Mouse (Mus musculus) frontal cortex, adult (tissue): Measurements from ENCODE around the gene Spout1.
"Not testable (repeated sequence)": the region's sequence is repeated elsewhere in the genome, so short reads cannot be mapped to it uniquely, and the experiment has no call there.

Experiments used
- ATAC-seq: cut with Nextera tagmentation; 2 replicates; pipeline ENCODE4 v1.9.2; 2017; ENCODE audit warnings: mild to moderate bottlenecking, moderate library complexity, mixed read lengths; ENCODE audit not compliant: low TSS enrichment

Spout1 gene

DNA sequence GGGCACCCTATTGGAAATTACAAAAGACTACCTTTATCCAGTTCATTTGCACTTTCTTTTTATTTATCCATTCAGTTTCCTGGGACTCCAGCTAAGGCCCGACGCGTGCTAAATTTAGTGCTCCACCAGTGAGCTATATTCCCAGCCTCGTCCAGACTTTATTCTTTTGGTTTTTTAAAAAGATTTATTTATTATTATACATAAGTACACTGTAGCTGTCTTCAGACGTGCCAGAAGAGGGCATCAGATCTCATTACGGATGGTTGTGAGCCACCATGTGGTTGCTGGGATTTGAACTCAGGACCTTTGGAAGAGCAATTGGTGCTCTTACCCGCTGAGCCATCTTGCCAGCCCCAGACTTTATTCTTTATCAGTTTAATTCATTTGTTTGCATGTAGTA is 452 bp upstream of the Spout1 start:
- not testable (repeated sequence) for ATAC-seq

DNA sequence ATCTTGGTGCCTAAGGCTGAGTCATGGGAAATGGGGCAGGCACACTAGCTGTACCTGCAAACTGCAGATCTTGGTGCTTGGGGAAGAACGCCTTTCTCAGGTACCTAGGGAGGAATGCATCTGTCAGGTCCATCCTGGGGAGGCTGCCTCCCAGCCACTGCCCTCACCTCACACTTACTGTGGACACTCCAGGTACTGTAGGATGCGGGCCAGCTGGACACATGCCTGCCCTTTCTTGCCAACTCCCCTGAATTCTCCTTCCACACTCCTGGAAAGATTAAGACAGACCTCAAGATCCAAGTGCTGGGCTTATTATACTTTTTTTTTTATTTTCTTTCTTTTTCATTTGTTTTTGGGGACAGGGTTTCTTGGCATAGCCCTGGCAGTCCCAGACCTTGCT is 1.7 kb downstream of the Spout1 start:
- no peak for ATAC-seq

DNA sequence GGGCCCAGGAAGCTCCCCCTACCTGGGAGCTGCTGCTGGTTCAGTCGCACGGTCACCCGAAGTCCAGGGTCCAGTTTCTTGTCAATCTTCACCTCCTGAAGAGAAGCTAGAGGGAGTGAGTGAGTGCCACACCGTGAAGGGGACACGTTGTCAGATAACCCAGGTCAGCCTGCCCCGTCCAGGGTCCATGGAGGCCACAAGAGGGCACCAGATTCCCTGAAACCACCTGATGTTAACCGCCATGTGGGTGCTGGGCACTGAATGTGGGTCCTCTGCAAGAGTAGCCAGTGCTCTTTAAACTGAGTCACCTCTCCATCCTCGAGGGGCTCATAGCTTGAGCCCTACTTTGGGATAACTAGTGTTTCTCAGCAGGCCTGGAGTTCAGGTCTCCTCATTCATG is 2.4 kb downstream of the Spout1 start:
- ATAC-seq: no peak

DNA sequence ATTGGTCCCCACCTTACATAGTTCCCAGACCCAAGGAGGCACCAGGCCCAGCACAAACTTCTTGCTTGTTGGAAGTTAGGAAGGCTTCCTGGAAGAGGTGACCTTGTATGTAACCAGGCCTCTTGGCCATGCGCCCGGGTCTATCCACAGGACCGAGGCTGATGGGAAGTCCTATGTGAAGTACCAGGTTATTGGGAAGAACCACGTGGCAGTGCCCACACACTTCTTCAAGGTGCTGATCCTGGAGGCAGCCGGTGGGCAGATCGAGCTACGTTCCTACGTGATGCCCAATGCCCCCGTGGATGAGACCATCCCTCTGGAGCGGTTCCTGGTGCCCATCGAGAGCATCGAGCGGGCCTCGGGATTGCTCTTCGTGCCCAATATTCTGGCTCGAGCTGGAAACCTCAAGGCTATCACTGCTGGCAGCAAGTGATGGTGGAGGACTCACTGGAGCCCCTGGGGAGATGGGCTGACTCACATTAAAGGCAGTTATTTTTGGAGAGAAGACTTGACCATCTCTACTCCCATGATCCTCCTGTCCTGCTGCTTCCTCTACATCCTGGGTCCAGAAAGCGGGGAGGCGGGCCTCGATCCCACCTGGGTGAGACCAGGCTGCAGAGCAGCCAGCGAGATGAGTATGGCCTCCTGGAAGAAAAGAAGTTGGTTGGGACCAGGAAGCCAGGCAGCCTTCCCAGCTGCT is 4.6 kb downstream of the Spout1 start:
- no peak for ATAC-seq

DNA sequence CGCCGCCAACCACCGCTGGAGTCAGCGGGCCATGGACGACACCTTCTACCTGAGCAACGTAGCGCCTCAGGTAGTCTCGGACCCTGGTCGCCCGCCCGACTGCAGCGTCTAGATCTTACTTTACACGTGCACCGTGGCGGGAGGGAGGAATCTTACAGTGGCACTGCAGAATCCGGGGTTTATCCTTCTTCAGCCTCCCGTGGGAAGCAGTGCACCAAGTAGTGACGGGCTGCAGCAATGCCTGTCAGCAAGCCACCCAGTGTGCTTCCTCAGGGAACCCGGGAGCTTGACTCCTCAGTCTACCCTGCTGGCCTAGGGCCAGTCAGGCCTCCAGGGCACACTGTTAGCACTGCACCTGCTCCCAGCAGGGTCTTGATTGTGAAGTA is 6.3 kb downstream of the Spout1 start:
- peak; percentile 41; the same call in 1 of the 2 replicates for ATAC-seq

DNA sequence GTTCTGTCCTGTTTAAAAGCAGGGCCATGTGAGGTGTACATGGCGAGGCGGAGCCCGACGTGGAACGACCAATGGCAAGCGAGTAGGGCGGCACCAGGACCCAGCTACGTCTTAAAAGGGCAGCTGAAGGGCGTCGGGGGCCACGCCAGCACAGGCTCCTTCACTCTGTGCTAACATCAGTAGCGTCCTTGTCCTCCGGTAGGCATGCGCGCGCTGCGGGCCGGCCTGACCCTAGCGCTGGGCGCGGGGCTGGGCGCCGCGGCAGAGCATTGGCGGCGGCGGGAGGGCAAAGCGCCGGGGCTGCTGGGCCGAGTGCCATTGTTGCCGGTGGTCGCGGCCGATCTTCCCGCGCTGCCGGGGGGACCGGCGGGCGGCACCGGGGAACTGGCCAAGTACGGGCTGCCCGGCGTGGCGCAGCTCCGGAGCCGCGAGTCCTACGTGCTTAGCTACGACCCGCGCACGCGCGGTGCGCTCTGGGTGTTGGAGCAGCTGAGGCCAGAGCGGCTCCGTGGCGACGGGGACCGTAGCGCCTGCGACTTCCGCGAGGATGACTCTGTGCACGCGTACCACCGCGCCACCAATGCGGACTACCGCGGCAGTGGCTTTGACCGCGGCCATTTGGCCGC is 6.8 kb downstream of the Spout1 start, which contains the start of gene Endog:
Endog (plus strand) TSS at position 123 of the 626 bp plus-strand sequence.
- ATAC-seq: peak; percentile 95

DNA sequence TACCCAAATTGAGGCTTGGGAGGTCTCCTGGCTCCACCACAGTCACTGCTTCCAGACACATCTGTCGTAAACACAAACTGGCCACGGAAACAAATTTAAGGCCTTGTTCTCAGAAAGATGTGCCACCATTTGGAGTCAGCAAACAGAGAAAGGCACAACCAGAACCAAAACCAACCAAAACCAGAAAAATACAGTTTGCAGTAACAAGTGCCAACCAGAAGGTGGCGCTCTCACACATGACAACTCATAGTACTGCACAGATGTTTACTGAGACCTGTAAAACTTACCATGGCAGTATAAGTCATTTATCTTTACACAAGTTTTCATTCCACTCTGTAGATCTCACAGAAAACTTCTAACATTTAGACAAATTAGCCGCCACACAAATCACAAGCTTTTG is 11.6 kb downstream of the Spout1 start:
- no peak for ATAC-seq

DNA sequence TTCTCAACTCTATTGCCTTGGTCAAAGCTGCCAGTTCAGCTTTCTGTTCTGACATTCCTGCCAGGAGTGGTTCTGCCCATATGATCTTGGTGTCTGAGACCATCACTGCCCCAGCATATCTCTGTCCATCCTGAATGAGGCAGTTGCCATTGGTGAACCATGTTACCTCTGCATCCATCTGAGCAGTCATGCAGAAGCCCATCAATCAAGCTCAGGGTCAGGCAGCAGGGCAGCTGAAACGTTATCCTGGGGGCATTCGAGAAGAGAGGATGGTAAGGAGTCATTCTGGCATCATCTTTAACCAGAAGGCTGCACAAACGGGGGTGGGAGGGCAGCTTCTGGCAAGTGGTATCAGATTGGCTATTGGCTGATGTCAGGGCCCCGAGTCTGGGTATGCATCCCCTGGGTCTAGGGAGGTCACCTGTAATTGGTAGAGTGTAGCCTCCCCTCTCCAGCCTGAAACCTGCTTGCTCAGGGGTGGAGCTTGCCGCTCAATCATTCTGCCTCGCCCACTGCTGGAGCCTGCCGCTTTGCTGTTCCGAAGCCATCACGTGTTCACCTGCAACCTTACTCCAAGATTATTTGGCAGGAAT is 13.8 kb downstream of the Spout1 start:
- no peak for ATAC-seq

DNA sequence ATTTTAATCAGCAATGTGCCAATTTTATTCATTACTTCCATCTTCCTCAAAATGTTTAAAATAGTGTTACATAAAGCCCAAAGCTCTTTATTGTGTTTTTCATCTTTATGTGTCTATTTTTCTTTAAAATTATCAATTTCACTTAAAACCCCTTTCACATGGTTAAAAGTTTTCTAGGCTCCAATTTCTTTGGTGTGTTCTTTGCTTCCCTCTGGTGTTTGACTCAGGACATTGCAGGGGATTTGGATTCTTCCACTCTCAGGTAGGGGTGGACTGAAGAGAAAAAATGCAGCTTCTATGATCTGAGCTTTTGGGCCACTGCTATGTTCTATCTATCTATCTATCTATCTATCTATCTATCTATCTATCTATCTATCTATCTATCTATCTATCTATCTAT is 16.4 kb downstream of the Spout1 start:
- no peak for ATAC-seq

DNA sequence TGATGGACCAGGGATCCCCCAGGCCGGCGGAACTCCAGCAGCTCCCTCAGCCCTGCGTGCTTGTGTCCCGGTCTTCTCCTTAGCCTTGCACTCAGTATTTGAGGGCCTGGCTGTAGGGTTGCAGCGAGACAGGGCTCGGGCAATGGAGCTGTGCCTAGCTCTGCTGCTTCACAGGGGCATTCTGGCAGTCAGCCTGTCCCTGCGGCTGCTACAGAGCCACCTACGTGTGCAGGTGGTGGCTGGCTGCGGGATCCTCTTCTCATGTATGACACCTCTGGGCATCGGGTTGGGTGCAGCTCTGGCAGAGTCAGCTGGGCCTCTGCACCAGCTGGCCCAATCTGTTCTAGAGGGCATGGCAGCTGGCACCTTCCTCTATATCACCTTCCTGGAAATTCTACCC is 18.4 kb downstream of the Spout1 start:
- peak; percentile 70; the same call in 1 of the 2 replicates for ATAC-seq

DNA sequence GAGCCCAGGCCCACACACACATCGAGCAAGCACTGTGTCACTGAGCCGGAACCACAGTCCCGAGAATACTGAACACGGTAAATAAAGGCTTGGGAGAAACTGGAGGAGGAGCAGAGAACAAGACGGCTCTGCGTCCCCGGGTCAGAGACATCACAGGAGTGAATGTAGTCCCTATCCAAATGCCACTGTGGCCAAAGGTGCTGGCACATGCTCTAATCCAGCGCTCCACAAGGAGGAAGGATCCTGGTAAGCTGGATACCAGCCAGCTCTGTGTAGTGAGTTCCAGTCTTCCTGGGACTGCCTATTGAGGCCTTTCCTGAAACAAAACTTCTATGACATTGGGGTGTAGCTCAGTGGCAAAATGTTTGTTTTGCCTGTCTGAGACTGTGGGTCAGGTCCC is 25.6 kb downstream of the Spout1 start:
- no peak; the same call in 1 of the 2 replicates for ATAC-seq

DNA sequence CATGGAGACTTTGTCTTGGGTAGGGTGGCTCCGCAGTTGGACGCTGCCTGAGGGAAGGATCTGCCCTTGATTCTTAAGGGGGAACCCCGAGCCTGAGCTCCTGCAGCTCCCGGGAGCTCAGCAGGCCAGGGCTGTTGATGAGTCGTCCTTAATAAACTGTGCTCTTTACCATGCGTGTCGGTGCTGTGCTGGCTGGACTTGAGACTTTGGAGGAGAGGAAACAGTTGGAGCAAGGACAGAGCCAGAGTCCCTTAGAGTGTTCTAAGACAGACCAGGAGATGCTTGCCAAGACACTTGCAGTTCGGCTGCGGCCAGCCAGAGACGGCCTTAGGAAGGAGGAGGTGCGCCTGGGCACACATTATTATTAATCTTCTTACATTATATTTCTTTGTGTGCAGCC is 26.4 kb downstream of the Spout1 start:
- no peak for ATAC-seq

DNA sequence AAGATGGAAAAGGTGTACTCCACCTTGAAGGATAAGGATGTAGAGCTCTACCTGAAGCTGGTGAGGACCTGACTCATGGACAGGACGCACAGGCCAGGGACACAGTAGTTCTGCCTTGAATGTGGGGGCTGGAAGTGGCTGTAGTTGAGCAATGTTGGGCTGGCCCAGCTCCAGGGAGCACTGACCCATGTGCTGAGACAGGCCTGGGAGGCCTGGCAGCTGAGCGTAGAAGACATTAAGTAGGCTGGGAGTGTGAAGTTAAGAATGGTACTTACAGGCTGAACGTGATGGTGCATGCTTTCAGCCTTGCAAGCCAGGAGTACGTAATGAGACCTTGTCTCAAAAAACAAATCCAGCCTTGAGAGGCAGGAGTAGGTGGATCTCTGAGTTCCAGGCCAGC is 30.8 kb downstream of the Spout1 start:
- no peak for ATAC-seq

DNA sequence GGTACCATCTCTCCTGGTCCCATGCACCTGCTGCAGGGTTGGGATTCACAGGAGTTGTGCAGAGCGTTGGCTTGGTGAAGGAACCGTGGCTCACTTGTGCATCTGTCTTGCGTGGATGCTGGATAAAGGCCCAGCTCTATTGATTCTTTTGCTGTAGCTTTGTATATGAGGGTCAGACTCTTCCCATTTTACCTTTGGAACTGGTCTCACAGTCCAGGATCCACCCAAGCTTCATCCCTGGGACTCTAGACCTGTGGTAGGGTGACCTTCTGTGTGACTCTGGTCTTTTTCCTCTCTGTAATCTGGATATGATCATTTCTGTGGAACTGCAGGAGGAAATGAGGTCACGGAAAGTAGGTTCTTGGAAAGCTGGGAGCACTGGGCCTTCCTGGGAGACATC is 33.8 kb downstream of the Spout1 start:
- ATAC-seq: no peak

DNA sequence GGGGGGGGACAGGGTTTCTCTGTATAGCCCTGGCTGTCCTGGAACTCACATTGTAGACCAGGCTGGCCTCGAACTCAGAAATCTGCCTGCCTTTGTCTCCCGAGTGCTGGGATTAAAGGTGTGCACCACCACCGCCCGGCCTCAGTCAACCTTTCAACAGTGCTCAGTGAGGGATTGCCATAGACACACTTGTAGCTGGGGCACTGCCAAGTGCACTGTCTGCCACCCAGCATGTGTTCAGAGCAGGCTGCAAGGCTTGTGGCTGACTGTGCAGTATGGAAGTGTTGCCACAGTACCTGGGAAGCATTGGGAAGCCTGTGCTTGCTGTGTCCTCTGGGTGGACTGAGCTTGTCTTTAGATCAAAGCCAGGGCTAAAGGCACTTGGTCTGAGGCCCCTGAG is 38.2 kb downstream of the Spout1 start:
- not testable (repeated sequence) for ATAC-seq

DNA sequence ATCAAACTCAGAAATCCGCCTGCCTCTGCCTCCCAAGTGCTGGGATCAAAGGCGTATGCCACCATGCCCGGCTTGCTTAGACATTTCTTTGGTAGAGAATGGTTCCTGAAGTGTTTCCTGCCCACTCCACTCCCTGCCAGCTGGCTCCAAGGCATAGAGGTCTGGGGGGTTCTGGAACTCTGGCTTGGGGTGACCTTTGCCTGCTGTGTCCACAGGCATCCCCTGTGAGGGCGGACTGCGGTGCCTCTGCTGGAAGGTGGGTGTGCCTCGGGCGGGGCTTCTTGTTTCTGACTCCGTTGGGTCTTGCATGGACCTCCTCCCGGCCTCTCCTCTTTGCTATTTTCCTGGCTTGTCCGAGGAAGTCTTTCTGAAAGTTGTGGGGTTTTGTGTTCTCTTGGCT is 41.8 kb downstream of the Spout1 start:
- ATAC-seq: no peak

DNA sequence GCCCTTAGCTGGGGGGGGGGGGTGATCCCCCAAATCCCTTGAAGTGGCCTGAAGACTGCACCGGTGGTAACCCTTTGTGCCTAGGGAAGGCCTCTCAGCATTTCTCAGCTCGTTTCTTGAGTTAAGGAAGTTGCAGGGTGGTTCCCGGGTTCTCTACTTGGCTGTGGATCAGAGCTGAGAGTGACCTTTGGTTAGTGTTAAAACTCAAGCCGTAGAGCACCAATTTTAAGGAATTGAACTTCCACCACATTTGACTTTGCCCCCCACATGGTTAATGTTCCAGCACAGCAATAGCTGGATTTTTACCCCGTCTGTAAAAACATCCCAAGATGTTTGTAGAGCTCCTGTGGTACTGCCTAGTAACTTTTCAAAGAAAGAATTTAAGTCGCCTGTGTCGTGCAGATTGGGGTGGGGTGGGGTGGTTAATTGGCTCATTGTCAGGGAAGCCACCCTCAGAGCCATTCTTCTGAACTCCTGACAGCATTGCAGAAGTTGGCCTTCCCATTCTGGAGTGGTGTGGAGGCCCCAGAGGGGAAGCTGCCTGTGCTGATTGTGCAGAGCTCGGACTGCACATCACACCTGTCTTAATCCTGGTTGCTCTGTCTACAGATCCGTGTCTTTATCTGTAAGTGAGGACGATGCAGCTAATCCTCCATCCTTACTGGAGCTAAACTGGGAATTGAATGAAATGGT is 43.2 kb downstream of the Spout1 start:
- ATAC-seq: no peak

DNA sequence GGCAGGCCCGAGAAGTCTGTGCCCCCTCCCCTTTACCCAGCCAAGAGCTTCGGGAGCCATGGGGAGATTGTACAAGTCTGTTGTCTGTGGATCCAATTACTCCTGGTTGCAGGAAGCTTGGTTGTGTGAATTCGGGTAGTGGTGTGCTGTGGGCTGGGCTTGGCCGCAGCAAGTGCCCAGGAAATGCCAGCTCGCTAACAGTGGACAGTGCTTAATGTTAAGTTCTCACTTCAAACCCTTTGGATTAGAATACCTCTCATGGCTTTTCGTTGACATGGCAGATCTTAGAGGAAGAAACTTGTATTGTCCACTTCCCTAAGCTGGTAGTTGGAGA is 43.9 kb downstream of the Spout1 start:
- ATAC-seq: no peak

DNA sequence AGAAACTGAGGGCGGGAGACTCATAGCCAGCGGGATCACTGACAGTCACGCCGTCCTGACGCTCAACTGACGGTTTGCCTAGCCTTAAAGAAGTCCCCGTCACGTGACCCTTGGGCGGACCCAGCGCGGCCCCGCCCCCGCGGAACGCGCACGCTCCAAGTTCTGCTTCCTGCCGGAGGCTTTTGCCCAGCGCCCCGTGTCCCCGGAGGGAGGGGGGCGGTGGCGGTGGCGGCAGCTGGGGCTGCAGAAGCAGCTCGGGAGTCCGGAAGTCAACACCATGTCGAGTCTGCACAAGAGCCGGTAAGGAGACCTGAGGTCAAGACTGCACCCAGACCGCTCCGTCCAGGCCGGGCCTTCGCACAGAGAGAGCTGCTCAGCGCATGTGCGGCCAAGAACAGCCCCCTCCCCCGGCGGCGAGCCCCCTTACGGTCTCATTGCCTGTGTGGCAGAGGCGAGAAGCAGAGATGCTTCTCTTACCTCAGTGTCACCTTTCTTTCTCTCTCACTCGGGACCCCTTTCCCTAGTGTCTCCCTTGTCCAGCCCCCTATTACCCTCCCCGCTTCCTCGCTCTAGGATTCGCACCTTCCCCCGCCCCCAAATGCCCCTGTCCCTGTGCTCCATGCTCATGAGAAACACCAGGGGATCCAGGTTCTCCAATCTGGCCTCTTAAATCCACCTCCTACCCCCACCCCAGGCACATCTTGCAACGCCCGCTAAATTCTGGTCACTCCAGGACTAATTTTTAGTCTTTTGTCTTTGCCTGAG is 44.5 kb downstream of the Spout1 start, which contains the start of gene Tbc1d13:
Tbc1d13 (plus strand) TSS at position 134 of the 765 bp plus-strand sequence.
- ATAC-seq: peak; percentile 88

DNA sequence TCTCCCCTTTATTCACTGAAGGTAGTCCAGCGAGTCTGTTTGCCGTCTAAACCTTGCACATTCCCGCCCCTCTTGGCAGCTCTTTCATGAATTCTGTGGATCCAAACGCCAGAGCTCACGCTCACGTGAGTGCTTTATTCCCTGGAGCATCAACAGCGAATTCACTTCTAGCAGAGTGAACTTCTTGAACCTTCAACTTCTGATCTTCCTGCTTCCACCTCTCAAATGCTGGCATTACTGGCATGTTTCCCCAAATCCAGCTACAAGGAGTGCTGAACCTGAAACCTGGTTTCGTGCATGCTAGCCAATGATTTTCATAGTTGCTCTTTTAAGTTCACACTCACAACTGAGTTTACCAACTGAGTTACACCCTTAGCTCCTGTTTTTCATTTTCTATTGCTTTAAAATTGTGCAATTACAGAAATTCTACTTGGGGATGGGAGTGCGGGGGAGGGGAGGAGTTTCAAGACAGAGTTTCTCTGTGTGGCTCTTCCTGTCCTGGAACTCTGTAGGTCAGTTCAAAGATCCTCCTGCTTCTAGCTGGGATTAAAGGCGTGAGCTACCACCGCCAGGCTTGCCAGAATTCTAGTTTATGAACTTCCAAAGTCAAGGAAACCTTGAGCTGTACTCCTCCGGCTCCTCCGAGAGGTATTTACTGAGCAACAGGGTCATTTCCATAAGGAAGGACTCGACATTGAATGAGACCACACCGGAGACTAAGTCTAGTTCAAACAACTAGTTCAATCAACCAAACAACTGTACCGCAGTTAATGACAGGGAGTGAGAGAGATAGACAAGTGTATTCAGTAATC is 45.3 kb downstream of the Spout1 start:
- ATAC-seq: no peak

DNA sequence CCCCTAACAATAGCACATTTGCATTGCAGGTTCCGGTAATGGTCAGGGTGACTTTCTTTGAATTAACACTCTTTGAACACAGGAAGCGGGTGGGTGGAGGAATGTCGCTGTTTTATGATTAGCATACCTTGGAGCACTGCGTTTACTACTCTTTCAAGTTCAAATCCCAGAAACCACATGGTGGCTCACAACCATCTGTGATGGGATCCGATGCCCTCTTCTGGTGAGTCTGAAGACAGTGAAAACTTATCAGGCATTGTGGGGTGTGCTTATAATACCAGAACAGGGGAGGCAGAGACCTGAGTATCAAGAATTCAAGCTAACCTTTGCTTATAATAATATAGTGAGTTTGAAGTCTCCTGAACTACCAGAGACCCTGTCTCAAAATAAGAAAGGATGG is 47.0 kb downstream of the Spout1 start:
- not testable (repeated sequence) for ATAC-seq
